Mouse (Mus musculus) myocyte (in vitro differentiated cells): ENCODE results near the gene Gm45808.

Experiments
- MAX ChIP-seq: IDR thresholded peaks from one replicate; pipeline ENCODE4 v1.6.1; 2011; ENCODE audit warnings: low read depth, mild to moderate bottlenecking, control low read depth
- POLR2A ChIP-seq: IDR thresholded peaks from one replicate; pipeline ENCODE4 v1.6.1; 2011; ENCODE audit warnings: low read depth, mild to moderate bottlenecking, control low read depth, moderate library complexity; ENCODE audit not compliant: insufficient read length

- TF ChIP-seq MAX (no peak), POLR2A (no peak)
These were observed 21.5 kb downstream of the Gm45808 start for GRCm38 (mm10) chr7:45465112-45465511.
